Mouse (Mus musculus): ENCODE results near the gene Ces1g. TPM values are rescaled to one million over a fixed set of nuclear protein-coding genes. Genes with fewer than 3 reads are reported as not detected.

Gene Ces1g
- total RNA-seq (2021) = not detected

GRCm38 (mm10) chr8:93337207-93337606, at the start of gene Ces1g:
TSS of gene Ces1g (minus strand) at chr8:93337308.
- intact Hi-C loops (cut with DNase I) = no loop called here

GRCm38 (mm10) chr8:93379625-93380024, 42.5 kb upstream of the Ces1g start, which contains the start of gene Ces1h:
TSS of gene Ces1h (minus strand) at chr8:93379725.
- intact Hi-C loops (cut with DNase I) = no loop called here
- no peak for DNase-seq

More at GRCm38 (mm10) chr8:93337207-93337606, at the start of gene Ces1g:
- DNase-seq = no peak

GRCm38 (mm10) chr8:93369481-93369880, 32.4 kb upstream of the Ces1g start:
- intact Hi-C loops (cut with DNase I) = no loop called here
- DNase-seq = no peak

DNA sequence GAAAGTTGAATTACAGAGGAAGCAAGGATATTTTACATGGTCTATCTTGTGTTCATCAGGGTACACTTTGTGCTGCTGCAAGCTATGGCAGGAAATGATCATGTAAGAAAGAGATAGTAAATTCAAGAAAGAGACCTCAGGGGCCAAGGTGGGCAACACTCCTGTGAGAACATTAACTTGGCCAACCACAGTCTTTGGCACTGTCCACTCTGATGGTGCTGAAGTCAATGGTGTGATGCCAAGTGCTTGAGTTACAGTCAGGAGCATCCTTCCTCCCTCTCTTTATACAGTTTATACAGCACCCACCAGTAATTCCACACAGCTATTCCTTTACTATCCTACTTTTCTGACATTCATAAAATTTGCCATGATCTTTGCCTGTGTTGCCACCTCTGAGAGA, 23.0 kb upstream of the Ces1g start:
- intact Hi-C loops (cut with DNase I) = no loop called here
- DNase-seq = peak; percentile 19 to 20

DNA sequence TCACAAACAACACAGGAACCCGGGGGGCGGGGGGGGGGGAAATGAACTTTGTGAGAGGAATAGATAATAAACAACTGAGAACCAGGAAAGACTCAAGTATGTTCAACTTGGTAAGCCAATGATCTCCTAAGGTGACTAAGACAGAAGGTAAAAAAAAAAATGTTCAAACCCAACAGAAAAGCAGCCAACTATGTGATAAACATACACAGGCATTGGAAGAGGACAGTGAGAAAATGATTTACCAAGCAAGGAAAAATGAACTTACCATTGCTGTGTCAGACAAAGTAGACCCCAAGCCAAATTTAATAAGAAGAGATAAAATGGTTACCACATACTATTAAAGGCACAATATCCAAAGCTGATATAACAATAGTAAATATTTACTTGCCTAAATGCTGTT, 2.4 kb upstream of the Ces1g start:
- intact Hi-C loops (cut with DNase I) = no loop called here
- DNase-seq = no peak

DNA sequence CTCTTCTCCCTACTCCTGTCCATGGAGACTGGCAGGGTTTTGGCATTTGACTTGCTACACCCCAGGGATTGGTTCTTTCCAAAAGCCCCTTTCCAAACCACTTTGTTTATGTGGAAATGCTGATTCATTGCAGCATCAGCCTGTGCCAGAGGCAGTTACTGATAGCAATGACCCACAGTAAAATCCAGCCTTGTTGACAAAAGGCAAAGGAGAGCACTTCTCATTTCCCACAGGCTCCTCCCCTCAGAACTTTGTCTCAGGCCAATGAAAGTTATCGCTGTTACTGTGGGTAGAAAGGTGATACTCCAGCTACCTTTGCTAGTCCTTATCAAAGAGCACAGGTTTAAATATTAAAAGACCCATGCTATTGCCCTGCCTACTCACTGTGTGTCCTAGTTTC, 4.4 kb downstream of the Ces1g start:
- peak in 1 of 2 experiments; percentile 1 for DNase-seq

GRCm38 (mm10) chr8:93331151-93331550, 6.0 kb downstream of the Ces1g start:
- DNase-seq = no peak

More for the DNA sequence above, 4.4 kb downstream of the Ces1g start:
- intact Hi-C loops (cut with DNase I) = no loop called here

DNA sequence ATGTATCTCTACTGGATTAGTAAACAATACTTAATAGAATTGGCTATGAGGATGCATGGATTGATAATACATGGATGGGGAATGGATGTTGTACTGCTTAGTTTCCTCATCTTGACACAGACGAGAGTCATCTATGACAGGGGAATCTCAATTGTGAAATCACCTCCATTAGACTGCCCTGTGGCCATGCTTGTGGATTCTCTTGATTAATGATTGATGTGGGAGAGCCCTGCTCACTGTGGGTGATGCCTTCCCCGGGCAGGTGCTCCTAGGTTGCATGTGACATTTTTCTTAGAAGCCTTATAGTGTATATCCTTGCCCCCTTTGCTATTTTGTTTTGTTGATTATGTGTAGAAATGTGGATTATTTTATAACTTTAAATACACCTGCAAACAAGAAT, 12.0 kb downstream of the Ces1g start:
- intact Hi-C loops (cut with DNase I) = no loop called here
- no peak for DNase-seq

More at GRCm38 (mm10) chr8:93331151-93331550, 6.0 kb downstream of the Ces1g start:
- intact Hi-C loops (cut with DNase I) = no loop called here

DNA sequence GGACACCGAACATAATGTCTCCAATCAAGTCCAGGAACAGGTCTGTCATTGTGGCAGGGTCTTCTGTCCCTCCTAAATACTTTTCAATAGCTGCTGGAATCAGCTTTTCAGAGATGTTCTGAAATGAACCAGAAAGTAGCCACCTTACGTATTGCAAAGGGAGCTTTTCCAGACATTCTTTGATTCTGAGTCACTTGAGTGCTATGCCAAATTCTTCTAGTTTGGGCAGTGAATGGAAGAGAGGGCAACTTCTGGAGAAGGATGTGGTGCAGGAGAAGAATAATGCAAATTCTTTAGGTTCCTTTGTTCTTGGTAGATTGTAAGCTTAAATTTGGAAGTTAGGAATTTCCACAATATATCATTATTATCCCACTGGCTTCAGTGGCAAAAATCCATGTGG, 20.1 kb downstream of the Ces1g start:
- DNase-seq = no peak

DNA sequence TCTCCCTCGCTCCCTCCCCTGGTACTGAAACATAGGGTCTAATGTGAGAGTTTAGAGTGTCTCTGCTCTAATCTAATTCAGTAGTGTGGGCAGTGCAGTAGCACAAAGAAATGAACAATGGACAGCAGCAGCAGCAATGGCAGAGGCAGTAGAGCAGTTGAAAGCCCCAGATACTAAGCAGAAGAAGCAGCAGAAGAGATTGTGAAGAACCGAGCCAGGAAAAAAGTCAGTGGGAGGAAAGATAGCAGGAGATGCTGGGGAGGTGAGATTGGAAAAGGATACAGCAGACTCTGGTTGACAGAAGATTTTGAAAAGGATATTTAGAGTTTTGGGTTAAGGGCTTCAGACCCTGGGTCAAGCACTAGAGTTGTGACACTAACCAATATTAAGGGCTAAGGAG, 21.6 kb downstream of the Ces1g start:
- intact Hi-C loops (cut with DNase I) = no loop called here
- no peak for DNase-seq

More for the DNA sequence above, 20.1 kb downstream of the Ces1g start:
- intact Hi-C loops (cut with DNase I) = no loop called here

- DNase-seq = no peak
- intact Hi-C loops (cut with DNase I) = no loop called here
These were observed 53.2 kb downstream of the Ces1g start for GRCm38 (mm10) chr8:93283896-93284295.

GRCm38 (mm10) chr8:93282349-93282748, 54.8 kb downstream of the Ces1g start:
- no peak for DNase-seq
- intact Hi-C loops (cut with DNase I) = no loop called here

GRCm38 (mm10) chr8:93279556-93279955, 57.6 kb downstream of the Ces1g start, which contains the start of gene Ces1f:
TSS of gene Ces1f (minus strand) at chr8:93279747.
- intact Hi-C loops (cut with DNase I) = no loop called here
- no peak for DNase-seq

DNA sequence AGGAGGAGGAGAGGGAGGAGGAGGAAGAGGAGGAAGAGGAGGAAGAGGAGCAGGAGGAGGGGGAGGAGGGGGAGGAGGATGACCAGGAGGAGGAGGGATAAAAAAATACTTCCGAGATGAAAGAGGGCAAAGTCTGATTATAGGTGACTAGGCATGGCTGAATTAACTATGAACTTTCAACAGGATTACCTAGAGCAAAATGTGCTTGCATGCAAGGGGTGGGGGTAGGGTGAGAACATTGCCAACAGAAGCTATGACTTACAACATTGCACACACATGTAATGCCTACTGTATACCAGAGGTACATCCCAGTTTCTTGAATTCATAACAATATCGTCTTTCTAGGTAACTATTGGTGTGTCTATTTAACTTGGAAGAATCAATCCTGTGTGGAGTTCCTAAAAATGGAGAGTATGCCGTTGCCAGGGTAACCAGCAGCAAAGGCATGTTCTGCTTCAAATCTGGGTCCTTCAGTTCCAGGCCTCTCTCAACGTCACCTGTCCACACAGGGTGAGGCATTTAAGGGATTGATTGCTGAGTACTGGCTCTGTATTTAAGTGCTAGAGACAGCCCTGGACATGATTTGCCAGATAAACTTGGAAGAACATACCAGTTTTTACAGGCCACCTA, 58.8 kb downstream of the Ces1g start:
- DNase-seq = no peak
- intact Hi-C loops (cut with DNase I) = no loop called here

DNA sequence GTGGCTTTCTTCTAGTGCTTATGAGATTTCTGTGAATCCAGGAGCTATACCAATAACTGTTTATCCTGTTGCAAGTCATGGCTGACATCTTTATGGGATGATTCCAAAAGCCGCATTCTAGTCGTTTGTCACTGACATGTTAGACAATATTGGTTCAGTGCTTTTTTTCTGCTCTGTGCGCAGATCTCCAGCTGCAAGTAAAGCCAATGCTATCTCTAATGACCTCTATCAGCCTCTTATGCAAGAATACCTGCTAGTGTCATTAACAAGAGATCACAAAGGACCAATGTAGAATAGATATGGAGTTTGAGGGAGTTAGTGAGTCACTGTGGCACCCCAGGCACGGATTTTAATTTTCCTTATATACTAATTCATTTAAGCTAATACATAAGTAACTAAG, 62.5 kb downstream of the Ces1g start:
- DNase-seq = no peak
- intact Hi-C loops (cut with DNase I) = no loop called here

DNA sequence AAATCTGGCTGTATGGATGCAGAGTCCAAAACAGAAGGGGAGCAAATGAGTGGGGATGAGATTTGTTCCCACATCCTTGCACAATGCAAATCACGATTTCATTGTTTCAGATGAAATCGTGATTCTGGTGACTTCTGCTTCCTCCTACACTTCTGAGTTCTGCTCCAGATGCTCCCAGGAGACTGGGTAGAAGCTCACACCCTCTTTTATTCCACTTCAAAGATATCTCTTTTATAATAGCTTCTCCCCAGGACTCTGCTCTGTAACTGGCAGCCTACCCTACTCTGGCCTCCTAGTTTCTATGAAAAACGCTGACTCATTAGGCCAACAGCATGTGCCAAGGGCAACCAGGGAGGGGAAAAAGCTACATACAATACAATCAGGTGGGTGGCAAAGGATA, 63.8 kb downstream of the Ces1g start:
- intact Hi-C loops (cut with DNase I) = no loop called here
- peak in 1 of 2 experiments; percentile 6 for DNase-seq

- peak; percentile 5 to 29 for DNase-seq
- intact Hi-C loops (cut with DNase I) = no loop called here
These were observed 64.4 kb downstream of the Ces1g start for GRCm38 (mm10) chr8:93272686-93273085.

GRCm38 (mm10) chr8:93261436-93261835, 75.7 kb downstream of the Ces1g start:
- intact Hi-C loops (cut with DNase I) = no loop called here
- DNase-seq = no peak

- intact Hi-C loops (cut with DNase I) = no loop called here
- DNase-seq = no peak
These were observed 84.6 kb downstream of the Ces1g start for GRCm38 (mm10) chr8:93252400-93252925.
